Mouse (Mus musculus): ENCODE data around the gene Shank2.

GRCm38 (mm10) chr7:144447146-144447545 lies 445.4 kb downstream of the Shank2 start:
- TF ChIP-seq CTCF (IDR thresholded peaks at IDR 0.05; ENCODE audit: low read depth) (no peak), EP300 (IDR thresholded peaks at IDR 0.05; ENCODE audit: low read depth) (no peak)

All from liver, postnatal 0 days (tissue).